ENCODE assay signal across 17 mouse cellular contexts in the genomic region with DNA sequence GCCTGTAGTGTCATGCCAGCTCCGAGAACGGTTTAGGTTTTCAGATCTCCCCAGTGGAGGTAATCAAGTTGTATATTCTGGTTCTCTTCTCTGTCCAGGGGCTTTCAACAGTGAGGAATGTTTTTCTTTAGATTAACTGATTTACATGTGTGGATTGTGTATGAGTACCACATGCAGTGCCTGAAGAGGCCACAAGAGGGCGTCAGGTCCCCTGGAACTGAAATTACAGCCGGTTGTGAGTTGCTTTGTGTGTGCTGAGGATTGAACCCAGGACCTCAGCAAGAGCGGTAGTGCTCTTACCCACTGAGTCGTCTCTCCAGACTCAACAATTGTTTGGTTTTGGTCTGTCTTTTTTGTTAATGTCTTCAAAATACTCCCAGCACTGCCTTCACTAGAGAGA. TPM values are rescaled to one million over a fixed set of nuclear protein-coding genes. Genes with fewer than 3 reads are reported as not detected.
DNase-seq lines count a peak whose midpoint lies in the region; ATAC-seq and TF ChIP-seq lines count a peak whose summit lies in the region.
"Had no signal": no experiment of that assay in that cellular context is flagged by ENCODE, and none has a peak within 500 bp of the region (broad histone marks: within the 10 kb centered on the region; RNA-seq: fewer than 3 reads in every experiment).

No protein-coding gene starts in this region.

- no peaks in the 10 kb centered on the region for H3K27me3 ChIP-seq in hindbrain, postnatal 0 days (ENCODE audit: insufficient read depth, low read length)
- H3K27me3 ChIP-seq in hindbrain, embryonic 10.5 days (ENCODE audit: insufficient read depth, poor library complexity, severe bottlenecking), result peaks cover 8% of the 10 kb centered on the region
- H3K27me3 ChIP-seq in midbrain, postnatal 0 days (ENCODE audit: insufficient read depth, low read length), result no peaks in the 10 kb centered on the region
- H3K27me3 ChIP-seq in midbrain, embryonic 14.5 days (ENCODE audit: control insufficient read depth, insufficient read depth, low read length), result no peaks in the 10 kb centered on the region
- peaks cover 25% of the 10 kb centered on the region for H3K27me3 ChIP-seq in G1E (ENCODE audit: insufficient read depth, low read length)
- H3K27me3 ChIP-seq: liver, embryonic 13.5 days had no signal

- H3K4me3 ChIP-seq in hindbrain, postnatal 0 days (ENCODE audit: low read length), result no peak overlapping the region
- H3K4me3 ChIP-seq in hindbrain, embryonic 10.5 days, result no peak overlapping the region
- no peak overlapping the region for H3K4me3 ChIP-seq in midbrain, postnatal 0 days (ENCODE audit: low read depth, low read length)
- H3K4me3 ChIP-seq in midbrain, embryonic 14.5 days (replicated peaks; ENCODE audit: low read depth, low read length), result no peak overlapping the region
- no peak overlapping the region for H3K4me3 ChIP-seq in G1E (ENCODE audit: low read depth, low read length)
- H3K4me3 ChIP-seq: liver, embryonic 13.5 days; myocyte had no signal

- no peak for ATAC-seq in hindbrain, postnatal 0 days
- ATAC-seq in midbrain, postnatal 0 days (ENCODE audit: low FRiP score), result no peak
- no peak for ATAC-seq in midbrain, embryonic 14.5 days (ENCODE audit: low FRiP score, low TSS enrichment)
- no peak for ATAC-seq in G1E (ENCODE audit: extremely low read depth, insufficient number of reproducible peaks, low FRiP score, poor library complexity, severe bottlenecking)

- H3K9me3 ChIP-seq in hindbrain, postnatal 0 days (ENCODE audit: low read length), result no peaks in the 10 kb centered on the region
- H3K9me3 ChIP-seq in hindbrain, embryonic 10.5 days, result 0 out of 2 replicates have a peak, but pooled peaks cover 6% of the 10 kb centered on the region
- no peaks in the 10 kb centered on the region for H3K9me3 ChIP-seq in midbrain, postnatal 0 days (ENCODE audit: low read length)
- H3K9me3 ChIP-seq in midbrain, embryonic 14.5 days (ENCODE audit: control insufficient read depth, low read length), result no peaks in the 10 kb centered on the region
- H3K9me3 ChIP-seq in G1E (replicated peaks), result no peaks in the 10 kb centered on the region
- H3K9me3 ChIP-seq: liver, embryonic 13.5 days had no signal

- TF ChIP-seq CTCF in hindbrain, postnatal 0 days (IDR thresholded peaks at IDR 0.05; ENCODE audit: low read depth), result peak; percentile 54
- TF ChIP-seq CTCF in midbrain, postnatal 0 days (IDR thresholded peaks at IDR 0.05), result peak; percentile 58
- TF ChIP-seq CTCF in G1E (IDR thresholded peaks at IDR 0.05; ENCODE audit: low read depth, low read length), result peak; percentile 54

- WGBS in hindbrain, postnatal 0 days, result 67% methylated on average over 6 of the region's 6 CpGs
- WGBS in hindbrain, embryonic 10.5 days, result 65% methylated on average over 6 of the region's 6 CpGs
- WGBS in midbrain, postnatal 0 days, result 63% methylated on average over 6 of the region's 6 CpGs
- WGBS in midbrain, embryonic 14.5 days, result 66% methylated on average over 6 of the region's 6 CpGs

- H3K4me2 ChIP-seq in hindbrain, postnatal 0 days (ENCODE audit: low read depth, low read length), result no peak overlapping the region
- H3K4me2 ChIP-seq in midbrain, postnatal 0 days (ENCODE audit: low read depth, low read length, poor library complexity, severe bottlenecking), result no peak overlapping the region
- no peak overlapping the region for H3K4me2 ChIP-seq in midbrain, embryonic 14.5 days (ENCODE audit: low read length)
- H3K4me2 ChIP-seq: liver, embryonic 13.5 days had no signal

- no peaks in the 10 kb centered on the region for H3K4me1 ChIP-seq in hindbrain, postnatal 0 days (ENCODE audit: insufficient read depth, low read length)
- H3K4me1 ChIP-seq in hindbrain, embryonic 10.5 days (replicated peaks), result peaks cover 18% of the 10 kb centered on the region
- no peaks in the 10 kb centered on the region for H3K4me1 ChIP-seq in midbrain, postnatal 0 days (ENCODE audit: insufficient read depth, low read length)
- H3K4me1 ChIP-seq in midbrain, embryonic 14.5 days (ENCODE audit: control insufficient read depth, insufficient read depth, low read length), result 0 out of 2 replicates have a peak, but pooled peaks cover 3% of the 10 kb centered on the region
- H3K4me1 ChIP-seq in G1E (ENCODE audit: insufficient read depth, low read depth, low read length), result peaks cover 7% of the 10 kb centered on the region

- DNase-seq in hindbrain, postnatal 0 days (ENCODE audit: low spot score), result no peak
- DNase-seq in hindbrain, embryonic 10.5 days (ENCODE audit: low spot score), result no peak
- no peak for DNase-seq in midbrain, postnatal 0 days (ENCODE audit: low spot score)
- no peak for DNase-seq in midbrain, embryonic 14.5 days
- no peak for DNase-seq in G1E (ENCODE audit: low spot score)
- DNase-seq in induced T-regulatory cell, adult 2 months (ENCODE audit: low read depth), result peak; percentile 54
- no peak for DNase-seq in ovary, postnatal 10 days (ENCODE audit: low spot score)
- no peak for DNase-seq in layer of hippocampus, postnatal 14 days (ENCODE audit: low spot score in 2 of 2)
- DNase-seq: liver, embryonic 13.5 days had no signal

- no peak overlapping the region for H3K9ac ChIP-seq in hindbrain, postnatal 0 days (replicated peaks; ENCODE audit: low read length)
- no peak overlapping the region for H3K9ac ChIP-seq in midbrain, postnatal 0 days (replicated peaks; ENCODE audit: low read length, poor library complexity, severe bottlenecking)
- no peak overlapping the region for H3K9ac ChIP-seq in midbrain, embryonic 14.5 days (replicated peaks; ENCODE audit: low read length)
- H3K9ac ChIP-seq: liver, embryonic 13.5 days had no signal

- no peaks in the 10 kb centered on the region for H3K36me3 ChIP-seq in hindbrain, postnatal 0 days (ENCODE audit: insufficient read depth, low read length)
- H3K36me3 ChIP-seq in hindbrain, embryonic 10.5 days, result no peaks in the 10 kb centered on the region
- H3K36me3 ChIP-seq in midbrain, postnatal 0 days (ENCODE audit: insufficient read depth, low read length), result no peaks in the 10 kb centered on the region
- H3K36me3 ChIP-seq in midbrain, embryonic 14.5 days (ENCODE audit: control insufficient read depth, insufficient read depth, low read length), result no peaks in the 10 kb centered on the region
- H3K36me3 ChIP-seq in G1E (replicated peaks), result no peaks in the 10 kb centered on the region
- H3K36me3 ChIP-seq: liver, embryonic 13.5 days had no signal

- H3K27ac ChIP-seq in hindbrain, postnatal 0 days, result no peak overlapping the region
- H3K27ac ChIP-seq in hindbrain, embryonic 10.5 days, result no peak overlapping the region
- no peak overlapping the region for H3K27ac ChIP-seq in midbrain, postnatal 0 days (ENCODE audit: low read depth, low read length)
- no peak overlapping the region for H3K27ac ChIP-seq in midbrain, embryonic 14.5 days (replicated peaks; ENCODE audit: low read depth, low read length)
- H3K27ac ChIP-seq: liver, embryonic 13.5 days had no signal

RNA-seq across cellular contexts. Expression of gene Spaca4, which starts 20.9 kb away (rescaled TPM):
- total RNA-seq in hindbrain, postnatal 0 days (2014; rRNA removed), result not detected in 2 replicates
- not detected in 2 replicates for polyA plus RNA-seq in hindbrain, postnatal 0 days (2015; fragmentation: Nextera tagmentation; extraction: Ambion mirVana)
- not detected in 2 replicates for polyA plus RNA-seq in hindbrain, embryonic 10.5 days (2016; fragmentation: Nextera tagmentation; extraction: Ambion mirVana)
- total RNA-seq in midbrain, postnatal 0 days (2014; rRNA removed), result not detected in 2 replicates
- not detected in 2 replicates for polyA plus RNA-seq in midbrain, postnatal 0 days (2015; fragmentation: Nextera tagmentation; extraction: Ambion mirVana)
- polyA plus RNA-seq in midbrain, embryonic 14.5 days (2014; fragmentation: Nextera tagmentation; extraction: Ambion mirVana), result not detected in 2 replicates
- total RNA-seq in G1E (2014; fragmentation: Nextera tagmentation) (not detected in 2 replicates), G1E (2017) (not detected in 2 replicates)
- polyA plus RNA-seq in G1E (2012), result not detected in 2 replicates
- total RNA-seq in layer of hippocampus, postnatal 14 days (2021), result not detected
- total RNA-seq: adrenal gland, adult 18-20 months; common myeloid progenitor, adult 5-6 weeks; heart, adult 8-10 months; hematopoietic stem cell, adult 5-6 weeks; megakaryocyte-erythroid progenitor cell, adult 5-6 weeks had no signal
- polyA plus RNA-seq: frontal cortex, adult 2 months; kidney, embryonic 14.5 days; liver, embryonic 13.5 days; myocyte had no signal

RNA-seq across cellular contexts. Expression of gene Fam83e, which starts 25.5 kb away (rescaled TPM):
- total RNA-seq in hindbrain, postnatal 0 days (2014; rRNA removed), result 0.11 and 0.16 TPM in 2 replicates
- polyA plus RNA-seq in hindbrain, postnatal 0 days (2015; fragmentation: Nextera tagmentation; extraction: Ambion mirVana), result 0.09 and 0.25 TPM in 2 replicates
- 1.6 and 1.8 TPM in 2 replicates for polyA plus RNA-seq in hindbrain, embryonic 10.5 days (2016; fragmentation: Nextera tagmentation; extraction: Ambion mirVana)
- 0.14 TPM in 1 of 2 replicates, not detected in the other for total RNA-seq in midbrain, postnatal 0 days (2014; rRNA removed)
- 0.16 and 0.25 TPM in 2 replicates for polyA plus RNA-seq in midbrain, postnatal 0 days (2015; fragmentation: Nextera tagmentation; extraction: Ambion mirVana)
- 0.46 and 0.90 TPM in 2 replicates for polyA plus RNA-seq in midbrain, embryonic 14.5 days (2014; fragmentation: Nextera tagmentation; extraction: Ambion mirVana)
- 0.34 and 0.38 TPM in 2 replicates for total RNA-seq in G1E (2014; fragmentation: Nextera tagmentation)
- 1.2 and 1.3 TPM in 2 replicates for total RNA-seq in G1E (2017)
- polyA plus RNA-seq in G1E (2012), result 0.49 and 0.77 TPM in 2 replicates
- under 1 TPM; 0.48 to 0.60 TPM for total RNA-seq in layer of hippocampus, postnatal 14 days (2021)

RNA-seq across cellular contexts. Expression of gene Sphk2, which starts 28.7 kb away (rescaled TPM):
- total RNA-seq in hindbrain, postnatal 0 days (2014; rRNA removed), result 27.4 and 31.6 TPM in 2 replicates
- polyA plus RNA-seq in hindbrain, postnatal 0 days (2015; fragmentation: Nextera tagmentation; extraction: Ambion mirVana), result 17.8 and 18.5 TPM in 2 replicates
- polyA plus RNA-seq in hindbrain, embryonic 10.5 days (2016; fragmentation: Nextera tagmentation; extraction: Ambion mirVana), result 33.6 and 35.5 TPM in 2 replicates
- 22.4 and 23.5 TPM in 2 replicates for total RNA-seq in midbrain, postnatal 0 days (2014; rRNA removed)
- 15.8 and 18.1 TPM in 2 replicates for polyA plus RNA-seq in midbrain, postnatal 0 days (2015; fragmentation: Nextera tagmentation; extraction: Ambion mirVana)
- polyA plus RNA-seq in midbrain, embryonic 14.5 days (2014; fragmentation: Nextera tagmentation; extraction: Ambion mirVana), result 17.2 and 19.2 TPM in 2 replicates
- total RNA-seq in G1E (2014; fragmentation: Nextera tagmentation) (16.3 and 21.4 TPM in 2 replicates), G1E (2017) (9.3 and 9.8 TPM in 2 replicates)
- 96.0 and 115 TPM in 2 replicates for polyA plus RNA-seq in G1E (2012)
- total RNA-seq in layer of hippocampus, postnatal 14 days (2021), result 10 to 100 TPM; 30.5 to 31.4 TPM

RNA-seq across cellular contexts. Expression of gene Rpl18, which starts 31.3 kb away (rescaled TPM):
- total RNA-seq in hindbrain, postnatal 0 days (2014; rRNA removed), result 999 and 1,175 TPM in 2 replicates
- polyA plus RNA-seq in hindbrain, postnatal 0 days (2015; fragmentation: Nextera tagmentation; extraction: Ambion mirVana), result 519 and 535 TPM in 2 replicates
- 1,010 and 1,126 TPM in 2 replicates for polyA plus RNA-seq in hindbrain, embryonic 10.5 days (2016; fragmentation: Nextera tagmentation; extraction: Ambion mirVana)
- total RNA-seq in midbrain, postnatal 0 days (2014; rRNA removed), result 801 and 989 TPM in 2 replicates
- polyA plus RNA-seq in midbrain, postnatal 0 days (2015; fragmentation: Nextera tagmentation; extraction: Ambion mirVana), result 473 and 492 TPM in 2 replicates
- 631 and 710 TPM in 2 replicates for polyA plus RNA-seq in midbrain, embryonic 14.5 days (2014; fragmentation: Nextera tagmentation; extraction: Ambion mirVana)
- total RNA-seq in G1E (2014; fragmentation: Nextera tagmentation) (3,054 and 3,291 TPM in 2 replicates), G1E (2017) (1,837 and 1,972 TPM in 2 replicates)
- 14,383 and 17,578 TPM in 2 replicates for polyA plus RNA-seq in G1E (2012)
- total RNA-seq in layer of hippocampus, postnatal 14 days (2021), result 100 to 1,000 TPM; 423 to 452 TPM

RNA-seq across cellular contexts. Expression of gene Lmtk3, which starts 37.0 kb away (rescaled TPM):
- 125 and 133 TPM in 2 replicates for total RNA-seq in hindbrain, postnatal 0 days (2014; rRNA removed)
- polyA plus RNA-seq in hindbrain, postnatal 0 days (2015; fragmentation: Nextera tagmentation; extraction: Ambion mirVana), result 13.6 and 13.9 TPM in 2 replicates
- polyA plus RNA-seq in hindbrain, embryonic 10.5 days (2016; fragmentation: Nextera tagmentation; extraction: Ambion mirVana), result 2.3 and 5.4 TPM in 2 replicates
- 170 and 172 TPM in 2 replicates for total RNA-seq in midbrain, postnatal 0 days (2014; rRNA removed)
- polyA plus RNA-seq in midbrain, postnatal 0 days (2015; fragmentation: Nextera tagmentation; extraction: Ambion mirVana), result 13.7 and 19.1 TPM in 2 replicates
- 25.2 and 30.2 TPM in 2 replicates for polyA plus RNA-seq in midbrain, embryonic 14.5 days (2014; fragmentation: Nextera tagmentation; extraction: Ambion mirVana)
- total RNA-seq in G1E (2014; fragmentation: Nextera tagmentation) (1.1 TPM in 1 of 2 replicates, not detected in the other), G1E (2017) (not detected in 2 replicates)
- polyA plus RNA-seq in G1E (2012), result 0.03 TPM in 2 replicates
- total RNA-seq in layer of hippocampus, postnatal 14 days (2021), result 100 to 1,000 TPM; 290 to 306 TPM
- total RNA-seq: common myeloid progenitor, adult 5-6 weeks; megakaryocyte-erythroid progenitor cell, adult 5-6 weeks had no signal
- polyA plus RNA-seq: liver, embryonic 13.5 days had no signal
